Mouse (Mus musculus) left cerebral cortex, adult 8-10 months (tissue): ENCODE results near the gene Nudt17. TPM values are rescaled to one million over a fixed set of nuclear protein-coding genes. Genes with fewer than 3 reads are reported as not detected.
"Not testable (repeated sequence)": the region's sequence is repeated elsewhere in the genome, so short reads cannot be mapped to it uniquely, and the experiment has no call there.

ENCODE experiments used
- DNase-seq, 2 experiments: peaks; one replicate each; pipeline ENCODE4 v3.0.0; 2022; ENCODE audit warnings: low spot score in 2 of 2
- total RNA-seq, 4 experiments: library from RNA; stranded (reverse); gene quantifications; 2 replicates each; pipeline ENCODE4 v1.2.4; 2022

The Nudt17 gene
- 10 to 100 TPM in 2 of 4 experiments, 1 to 10 TPM in 2; 8.6 to 11.8 (median 10.0) TPM for total RNA-seq

DNA sequence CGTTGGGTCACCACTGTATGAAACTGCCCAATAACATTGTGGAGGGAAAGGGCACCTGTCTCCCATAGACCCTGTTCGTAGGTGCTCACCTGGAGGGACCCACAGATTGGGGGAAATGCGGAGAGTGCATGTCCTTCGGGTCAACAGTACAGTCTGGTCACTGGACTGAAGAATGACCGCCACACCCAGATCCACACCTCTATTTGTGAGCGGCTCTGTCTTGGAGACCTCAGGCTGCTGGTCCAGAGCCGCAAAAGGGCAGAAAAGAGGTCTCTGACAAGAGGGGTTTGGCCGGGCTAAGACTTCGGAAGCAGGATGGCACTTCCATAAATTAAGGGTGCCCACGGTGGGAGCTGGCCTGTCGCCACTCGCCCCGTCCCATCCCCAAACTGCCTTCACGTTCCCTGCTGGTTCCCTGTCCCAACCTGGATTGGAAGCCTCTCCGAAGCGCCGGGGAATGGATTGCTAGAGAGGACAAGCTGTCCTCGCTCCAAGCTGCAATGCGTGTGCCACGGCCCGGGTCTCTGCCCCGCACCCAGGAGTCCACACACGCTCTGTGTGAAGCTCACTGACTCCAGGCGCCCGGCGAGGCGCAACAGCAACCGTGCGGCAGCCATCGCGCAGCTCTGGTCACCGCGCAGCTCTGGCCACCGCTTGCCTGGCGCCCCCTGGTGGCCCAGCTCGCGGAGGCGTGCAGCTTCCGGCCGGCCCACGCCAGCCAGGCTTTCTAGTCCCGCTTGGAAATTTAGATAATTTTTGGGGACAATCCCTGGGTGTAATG, at the start of gene Nudt17:
Gene Nudt17 (minus strand): TSS at position 660 of the 781 bp plus-strand sequence.
- peak in 1 of 2 experiments; percentile 72 for DNase-seq

DNA sequence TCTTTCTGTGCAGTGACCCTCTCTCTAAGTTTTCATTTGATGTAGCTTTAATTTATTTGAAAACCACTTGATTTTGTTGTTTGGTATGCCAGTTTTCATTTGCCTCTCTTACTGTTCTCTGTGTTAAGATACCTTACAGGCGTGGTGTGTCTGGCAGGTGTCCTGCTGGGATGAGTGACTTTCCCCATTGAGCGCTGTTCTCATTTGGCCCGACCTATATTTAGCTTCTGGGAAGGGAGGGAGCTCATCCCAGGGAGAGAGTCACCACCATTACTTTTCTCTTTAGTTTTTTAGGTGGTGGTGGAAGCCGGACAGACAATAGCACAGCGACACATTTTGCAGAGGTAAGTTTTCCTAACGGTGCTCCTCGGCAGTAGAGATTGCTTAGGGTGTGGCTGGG, 49.3 kb upstream of the Nudt17 start:
- no peak for DNase-seq

DNA sequence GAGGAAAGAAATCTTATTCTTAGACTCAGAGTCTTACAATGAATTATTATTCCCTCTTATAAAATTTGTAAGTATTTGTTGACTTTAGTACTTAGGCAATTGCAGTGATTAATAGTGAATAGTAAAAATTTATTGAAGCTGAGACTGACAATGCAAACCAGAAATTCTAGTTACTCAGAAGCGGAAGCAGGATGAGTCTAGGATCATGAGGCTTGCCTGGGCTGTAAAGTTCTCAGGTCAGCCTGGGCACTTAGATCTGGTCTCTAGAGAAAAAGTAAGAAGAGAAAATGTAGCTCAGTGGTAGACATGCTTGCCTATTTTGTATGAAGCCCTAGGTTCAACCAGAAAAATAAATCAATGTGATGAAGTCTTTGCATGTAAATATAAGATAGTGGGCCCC, 47.6 kb upstream of the Nudt17 start:
- DNase-seq: no peak

DNA sequence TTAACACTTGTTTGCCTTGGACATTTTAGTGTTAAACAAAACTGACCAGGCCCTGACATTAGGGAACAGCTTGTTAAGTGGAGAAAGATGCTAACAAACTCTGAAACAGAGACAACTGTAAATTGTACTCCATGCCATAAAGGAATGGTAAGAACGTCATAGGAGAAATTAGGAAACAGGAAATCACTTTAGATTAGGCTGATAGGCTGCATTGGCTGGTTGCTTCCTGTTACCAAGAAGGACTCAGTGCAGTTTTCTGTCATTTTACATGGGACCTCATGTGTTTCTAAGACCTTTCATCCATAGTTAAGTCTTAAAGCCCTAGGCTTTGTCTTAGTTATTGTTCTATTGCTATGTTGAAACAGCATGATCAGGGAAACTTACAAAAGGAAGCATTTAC, 38.5 kb upstream of the Nudt17 start:
- no peak for DNase-seq

DNA sequence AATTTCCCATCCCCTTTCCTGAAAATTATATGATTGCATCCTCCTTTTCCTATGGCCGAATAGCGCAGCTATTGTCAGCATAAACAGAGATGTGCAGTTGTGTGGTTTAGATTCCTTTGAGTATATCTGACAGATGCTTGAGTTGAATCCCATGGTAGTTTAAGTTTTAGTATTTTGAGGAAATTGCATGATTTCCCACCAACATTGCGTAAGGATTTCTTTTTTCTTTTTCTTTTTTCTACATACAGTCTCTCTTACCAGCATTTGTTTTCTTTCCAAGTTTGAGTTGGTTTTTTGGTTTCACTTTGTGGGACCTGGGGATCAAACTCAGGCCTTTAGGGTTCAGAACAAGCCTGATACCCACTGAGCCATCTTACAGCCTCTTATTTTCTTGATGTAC, 36.0 kb upstream of the Nudt17 start:
- no peak for DNase-seq

DNA sequence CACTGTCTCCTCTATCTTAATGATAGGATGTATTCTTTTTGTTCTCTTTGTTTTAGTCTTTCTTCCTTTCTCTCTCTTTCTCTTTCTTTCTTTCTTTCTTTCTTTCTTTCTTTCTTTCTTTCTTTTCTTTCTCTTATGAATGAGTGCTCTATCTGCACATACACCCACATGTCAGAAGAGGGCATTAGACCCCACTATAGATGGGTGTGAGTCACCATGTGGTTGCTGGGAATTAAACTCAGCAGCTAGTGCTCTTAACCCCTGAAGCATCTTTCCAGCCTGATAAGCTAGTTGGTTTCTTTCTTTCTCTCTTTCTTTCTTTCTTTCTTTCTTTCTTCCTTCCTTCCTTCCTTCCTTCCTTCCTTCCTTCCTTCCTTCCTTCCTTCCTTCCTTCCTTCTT, 31.9 kb upstream of the Nudt17 start:
- not testable (repeated sequence) for DNase-seq

DNA sequence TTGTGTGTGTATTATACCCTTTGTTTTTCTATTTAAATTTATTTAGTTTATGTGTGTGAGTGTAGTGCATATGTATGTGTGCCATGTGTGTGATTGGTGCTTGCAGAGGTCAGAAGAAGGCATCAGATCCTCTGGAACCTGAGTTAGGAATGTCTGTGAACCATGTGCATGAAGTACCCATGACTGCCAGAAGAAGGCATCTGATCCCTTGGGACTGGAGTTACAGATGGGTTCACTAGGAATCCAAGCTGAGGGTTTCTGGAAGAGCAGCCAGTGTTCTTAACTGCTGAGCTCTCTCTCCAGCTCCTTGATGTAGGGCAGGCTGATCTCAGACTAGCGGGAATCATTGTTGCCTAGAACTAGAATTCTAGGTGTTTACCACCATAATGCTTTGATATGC, 29.6 kb upstream of the Nudt17 start:
- no peak for DNase-seq

DNA sequence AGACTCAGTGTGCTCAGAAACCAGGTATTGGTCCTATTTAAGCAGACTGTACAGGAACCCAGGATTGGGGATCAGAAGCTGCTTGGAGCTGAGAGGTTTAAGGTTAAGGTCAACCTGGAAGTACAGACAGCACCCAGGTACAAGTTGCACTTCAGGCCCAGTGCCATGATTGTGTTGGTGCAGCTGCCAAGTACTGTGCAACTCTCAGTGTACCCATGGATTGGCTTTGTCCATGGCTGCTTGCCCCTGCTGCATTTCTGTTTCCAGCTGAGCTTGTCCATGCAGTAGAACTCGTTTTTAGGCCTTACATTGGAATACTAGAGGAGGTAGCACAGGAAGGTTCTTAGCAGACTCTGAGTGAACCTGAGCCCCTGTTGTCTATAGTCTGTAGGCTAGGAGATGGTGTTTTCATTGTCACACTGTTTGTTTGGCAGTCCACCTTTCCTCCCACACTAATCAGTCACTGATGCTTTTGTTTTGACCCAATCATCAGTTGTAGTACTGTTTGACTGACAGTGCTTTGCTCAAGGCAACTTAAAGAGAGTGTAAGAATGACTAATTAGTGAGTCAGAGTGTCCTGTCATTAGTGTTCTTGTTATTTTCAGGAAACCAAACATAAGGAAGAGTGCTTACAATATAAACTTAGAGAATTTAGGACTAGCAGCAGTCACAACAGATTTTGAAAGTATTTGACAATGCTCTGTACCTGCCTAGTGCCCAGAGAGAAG, 28.8 kb upstream of the Nudt17 start:
- DNase-seq: no peak

DNA sequence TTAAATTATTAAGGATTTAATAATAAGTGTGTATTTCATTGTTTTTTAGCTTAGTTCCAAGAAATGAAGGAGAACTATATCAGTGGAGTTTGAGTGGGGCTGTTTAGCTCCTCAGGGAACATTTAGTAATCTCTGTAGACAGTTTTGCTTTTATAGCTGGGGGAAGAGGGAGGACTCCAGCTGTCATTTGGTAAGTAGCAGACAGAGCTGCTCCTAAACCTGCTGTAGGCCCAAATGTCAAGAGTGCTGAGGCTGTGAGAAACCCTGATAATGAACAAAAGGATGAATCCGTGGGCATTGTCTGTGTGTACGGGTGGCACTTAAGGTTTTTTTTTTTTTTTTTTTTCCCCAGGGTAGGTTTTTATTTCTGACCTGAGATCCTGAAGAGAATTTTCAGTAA, 26.8 kb upstream of the Nudt17 start:
- no peak for DNase-seq

DNA sequence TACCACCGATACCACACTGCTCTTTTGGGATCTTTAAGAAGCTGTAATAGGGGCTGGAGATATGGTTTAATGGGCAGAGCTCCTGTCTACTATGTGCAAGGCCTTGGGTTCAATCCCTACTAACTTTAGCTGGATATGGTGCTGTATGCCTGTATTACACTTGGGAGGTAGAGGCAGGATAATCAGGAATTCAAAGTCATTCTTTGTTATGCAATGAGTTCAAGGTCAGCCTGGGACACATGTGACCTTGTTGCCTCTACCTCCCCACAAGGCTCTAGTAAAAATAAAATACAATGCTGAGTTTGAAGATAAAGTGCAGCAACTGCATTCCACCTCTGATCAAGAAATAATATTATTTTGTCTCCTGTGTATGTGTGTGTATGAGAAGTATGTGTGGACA, 25.6 kb upstream of the Nudt17 start:
- DNase-seq: no peak

DNA sequence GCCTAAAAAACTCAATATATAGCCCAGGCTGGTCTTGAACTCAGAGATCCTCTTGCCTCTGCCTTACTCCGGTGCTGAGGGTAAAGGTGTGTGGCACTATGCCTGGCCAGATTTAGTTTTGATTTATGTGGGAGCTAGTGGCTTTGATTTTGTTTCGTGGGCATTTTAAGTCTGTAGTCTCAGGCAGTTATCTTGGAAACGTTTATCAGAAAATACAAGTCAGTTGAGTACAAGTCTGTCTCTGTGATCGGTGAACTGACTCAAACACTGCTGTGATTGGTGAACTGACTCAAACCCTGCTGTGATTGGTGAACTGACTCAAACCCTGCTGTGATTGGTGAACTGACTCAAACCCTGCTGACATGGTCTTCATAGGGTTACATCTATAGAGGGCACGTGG, 22.4 kb upstream of the Nudt17 start:
- DNase-seq: no peak

DNA sequence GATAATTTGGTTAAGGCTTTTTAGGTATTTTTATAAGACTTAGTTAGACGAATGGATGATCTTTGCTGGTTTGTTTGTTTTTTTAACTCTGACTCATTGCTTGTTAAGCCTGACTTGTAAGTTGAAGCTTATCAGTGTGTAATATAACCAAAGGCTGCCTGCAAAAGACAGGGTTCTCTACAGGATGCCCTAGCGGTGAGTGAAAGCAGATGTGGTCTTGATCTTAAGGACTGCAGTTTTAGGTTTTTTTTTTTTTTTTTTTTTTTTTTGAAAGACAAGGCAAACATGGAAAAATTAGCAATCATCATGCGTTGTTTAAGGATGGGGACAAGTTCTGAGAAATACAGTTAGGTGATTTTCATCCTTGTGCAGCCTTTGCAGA, 21.0 kb upstream of the Nudt17 start:
- DNase-seq: no peak

DNA sequence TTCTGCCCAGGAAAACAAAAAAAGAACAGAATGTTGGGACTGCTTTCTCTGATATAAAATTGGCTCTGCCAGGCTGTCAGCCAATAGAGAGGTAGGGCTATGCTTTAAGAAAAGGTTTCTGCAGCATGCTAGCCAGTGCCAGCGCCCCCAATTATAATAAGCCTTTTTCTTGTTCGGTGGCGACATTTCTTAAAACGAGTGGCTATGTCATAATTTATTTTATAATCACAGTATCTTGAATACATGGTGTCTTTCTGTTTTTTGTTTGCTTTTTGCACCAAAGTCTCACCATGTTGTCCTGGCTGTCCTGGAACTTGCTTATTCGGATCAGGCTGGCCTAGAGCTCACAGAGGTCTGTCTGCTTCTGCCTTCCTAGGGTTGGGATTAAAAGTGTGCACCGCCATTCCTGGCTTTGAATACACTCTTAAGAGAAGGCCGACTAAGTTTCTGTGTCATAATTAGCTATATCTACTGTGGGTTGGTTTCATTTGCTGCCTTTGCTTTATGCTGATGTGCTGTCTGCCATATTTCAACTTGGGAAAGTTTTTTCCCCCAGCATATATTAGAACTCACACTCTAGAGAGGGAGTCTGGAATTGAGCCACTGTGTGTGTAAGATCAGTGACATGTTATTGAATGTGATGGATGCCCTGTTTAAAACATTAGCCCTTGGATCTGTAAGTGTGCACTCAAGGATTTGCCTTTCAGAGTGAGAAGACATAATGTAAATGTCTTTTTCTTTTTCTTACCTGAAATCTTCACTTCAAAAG, 20.5 kb upstream of the Nudt17 start:
- no peak for DNase-seq

DNA sequence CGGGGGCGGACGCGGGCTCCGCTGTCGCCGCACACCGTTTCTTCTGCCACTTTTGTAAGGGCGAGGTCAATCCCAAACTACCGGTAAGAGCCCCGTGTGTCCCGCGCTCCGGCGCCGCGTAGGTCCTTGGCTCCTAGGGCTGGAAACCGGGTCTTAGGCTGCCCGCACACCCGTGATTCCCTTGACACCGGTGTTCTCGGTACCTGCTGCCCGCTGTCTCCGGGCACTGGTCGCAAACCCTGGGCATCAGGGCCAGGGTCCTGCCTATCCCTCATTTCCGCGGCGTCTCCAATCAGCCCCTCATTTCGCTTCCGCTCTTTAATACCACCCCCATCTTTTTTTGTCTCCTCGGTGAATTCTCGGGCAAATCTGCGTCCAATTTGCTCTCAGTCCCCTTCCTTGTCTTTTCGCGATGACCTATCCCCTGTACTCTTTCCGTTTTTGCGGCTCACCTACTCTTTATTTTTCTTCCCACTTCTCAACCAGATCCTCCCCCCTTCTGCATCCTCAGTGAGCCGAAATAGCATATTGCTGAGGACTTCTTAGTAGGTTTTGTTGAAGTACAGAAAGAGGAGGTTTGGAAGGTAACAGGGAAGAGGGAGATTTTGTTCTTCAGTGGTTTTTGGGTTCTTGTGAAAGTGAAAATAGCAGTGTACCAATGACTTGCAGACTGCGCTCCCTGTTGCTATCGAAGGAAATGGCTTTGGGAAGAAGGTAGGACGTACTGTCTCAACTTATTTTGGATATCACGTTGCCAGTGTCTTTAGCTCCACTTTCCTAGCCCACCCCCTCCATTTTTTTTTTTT, 19.7 kb upstream of the Nudt17 start:
- DNase-seq: no peak

DNA sequence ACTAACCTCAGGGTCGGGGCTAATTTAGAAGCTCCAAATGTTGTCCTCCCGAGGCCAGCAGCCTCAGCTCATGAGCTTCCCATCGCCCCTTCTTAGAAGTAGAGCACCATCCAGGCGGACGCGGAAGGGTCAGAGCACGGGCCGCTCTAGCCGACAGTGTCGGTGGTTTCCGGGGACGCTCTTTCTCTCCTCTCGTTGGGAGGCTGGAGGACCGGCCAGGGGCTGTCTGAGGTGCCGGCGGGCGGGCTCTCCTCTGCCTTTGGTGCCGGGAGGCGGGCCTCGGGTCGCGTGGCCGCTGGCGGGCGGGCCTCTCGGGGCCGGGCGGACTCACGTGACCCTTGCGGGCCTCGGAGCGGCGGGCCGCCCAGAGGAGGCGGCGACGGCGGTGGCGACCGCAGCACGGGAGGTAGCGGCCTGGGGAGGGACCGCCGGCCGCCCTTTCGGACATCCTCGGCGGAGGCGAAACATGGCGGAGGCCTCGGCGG, 19.0 kb upstream of the Nudt17 start, which contains the start of the genes Polr3c and Rnf115:
Gene Polr3c (minus strand): TSS at position 286 of the 485 bp plus-strand sequence.
Gene Rnf115 (plus strand): TSS at position 322 of the 485 bp plus-strand sequence.
- DNase-seq: peak; percentile 80 to 95

DNA sequence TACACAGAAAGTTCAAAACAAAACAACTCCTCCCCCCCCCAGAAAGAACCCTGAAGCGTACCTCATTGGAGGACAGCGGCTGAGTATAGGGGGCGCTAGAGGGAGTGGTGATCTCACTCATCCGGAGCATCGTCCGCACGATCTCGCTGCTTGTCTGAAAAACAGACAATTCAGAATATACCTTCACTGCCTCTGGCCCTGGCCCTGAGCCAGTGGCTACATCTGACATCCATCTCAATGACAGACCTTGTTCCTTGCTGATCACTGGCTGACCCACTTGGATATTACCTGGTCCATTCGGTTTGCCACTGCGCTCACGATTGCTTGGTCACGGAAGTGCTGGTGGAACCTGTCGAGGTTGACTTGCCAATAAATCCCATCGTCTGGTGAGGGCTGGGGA, 10.8 kb upstream of the Nudt17 start:
- DNase-seq: no peak

DNA sequence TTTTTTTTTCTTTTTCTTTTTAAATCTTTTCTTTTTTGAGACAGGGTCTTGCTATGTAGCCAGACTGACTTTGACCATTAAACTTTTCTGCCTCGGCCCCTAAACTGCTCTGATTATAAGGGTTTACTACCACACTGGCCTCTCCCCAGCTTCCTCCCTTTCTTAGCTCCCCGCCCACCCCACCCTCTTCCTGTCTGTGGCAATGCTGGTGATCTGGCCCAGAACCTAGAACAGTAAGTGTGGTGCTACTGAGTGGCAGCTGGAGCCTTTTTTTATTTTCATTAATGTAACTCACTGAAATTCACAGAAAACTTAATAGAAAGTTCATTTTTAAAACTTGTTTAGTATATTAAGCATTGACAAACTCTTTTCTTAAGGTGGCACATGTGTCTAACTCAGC, 7.5 kb upstream of the Nudt17 start:
- no peak for DNase-seq

DNA sequence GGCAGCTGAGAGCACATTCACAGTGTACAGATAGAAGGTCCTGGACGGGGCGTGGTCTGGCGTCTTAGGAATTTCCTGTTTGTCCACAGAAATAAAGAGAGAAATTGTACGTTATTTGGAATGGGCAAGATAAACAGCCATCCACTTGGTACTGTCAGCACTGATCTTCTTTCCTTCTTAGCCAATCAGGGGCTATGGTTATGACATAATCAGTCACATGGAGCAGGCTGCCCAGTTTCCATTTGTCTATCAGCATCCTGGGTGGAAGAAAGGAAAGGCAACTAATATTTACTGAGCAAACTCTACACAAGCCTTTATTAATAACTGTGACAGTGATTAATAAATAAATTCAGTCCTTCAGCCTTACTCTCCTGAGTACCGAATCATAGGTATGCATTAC, 5.9 kb upstream of the Nudt17 start:
- DNase-seq: no peak

DNA sequence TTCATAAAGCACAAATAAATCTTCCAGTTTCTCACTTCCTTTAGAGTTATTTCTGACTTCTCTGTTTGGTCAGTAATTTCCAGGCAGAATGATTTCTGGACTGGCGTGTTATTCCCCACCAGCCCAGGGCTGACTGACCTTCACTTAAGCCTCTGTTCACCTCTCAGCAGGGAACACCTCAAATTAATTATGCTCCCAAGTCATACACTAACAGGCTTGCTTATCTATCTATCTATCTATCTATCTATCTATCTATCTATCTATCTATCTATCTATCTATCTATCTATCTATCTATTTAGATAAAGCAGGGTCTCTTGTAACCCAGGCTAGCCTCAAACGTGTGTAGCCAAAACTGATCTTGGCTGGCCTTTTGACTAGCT, 312 bp upstream of the Nudt17 start:
- DNase-seq: no peak

DNA sequence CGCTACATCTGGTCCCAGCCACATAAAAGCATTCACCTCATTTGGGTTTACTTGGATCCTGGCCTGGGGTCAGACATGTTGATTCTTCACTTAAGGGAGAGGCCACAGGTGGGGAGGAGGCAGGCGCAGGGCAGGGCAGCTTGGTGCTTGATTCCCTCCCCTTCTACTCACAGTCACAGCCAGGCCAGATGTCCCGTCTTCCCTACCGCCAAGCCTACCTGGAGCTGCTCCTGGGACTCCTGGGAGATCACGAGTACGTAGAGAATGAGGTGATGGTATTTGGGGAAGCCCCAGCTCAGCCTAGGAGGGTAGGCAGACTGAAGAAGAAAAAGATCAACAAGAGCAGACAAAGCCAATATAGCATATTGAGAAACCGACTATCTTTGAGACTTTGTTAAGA, 1.4 kb downstream of the Nudt17 start:
- DNase-seq: no peak

DNA sequence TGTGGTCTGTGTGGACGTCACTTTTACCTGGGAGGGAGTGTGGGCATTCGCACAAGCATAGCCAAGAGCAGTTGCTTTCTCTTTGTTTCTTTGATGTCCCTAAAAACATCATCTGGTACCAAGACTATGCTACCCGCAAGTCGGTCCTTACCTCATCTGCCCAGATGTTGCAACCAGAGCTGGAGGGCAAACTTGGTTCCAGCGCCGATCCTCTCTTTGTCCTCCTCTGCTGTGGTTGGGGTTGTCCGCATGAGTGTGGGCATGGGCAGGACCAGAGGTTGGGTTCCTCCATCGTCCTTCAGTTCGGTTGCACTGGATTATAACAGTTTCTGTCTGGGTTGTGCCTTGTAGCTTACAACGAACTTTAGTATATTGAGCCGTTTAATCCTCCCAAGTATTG, 2.1 kb downstream of the Nudt17 start:
- no peak for DNase-seq
